Mouse (Mus musculus) lung, embryonic 16.5 days (tissue): ENCODE data around the gene Rasgef1b. TPM values are rescaled to one million over a fixed set of nuclear protein-coding genes. Genes with fewer than 3 reads are reported as not detected.
A peak's percentile ranks its signal among the peaks of the same experiment; 100 is the strongest.

Experiments
- ATAC-seq: fragments of 200-750 bp; cut with Nextera tagmentation; 2 replicates; pipeline ENCODE4 v1.8.0; 2017; ENCODE audit warnings: low read depth, mild to moderate bottlenecking, moderate library complexity
- H3K27ac ChIP-seq: fragments of 300-500 bp; sonication (generic); 2 replicates; pipeline ENCODE4 v1.5.1; 2014; ENCODE audit warnings: mild to moderate bottlenecking, control low read depth, low read length
- H3K27me3 ChIP-seq: fragments of 300-500 bp; sonication (generic); 2 replicates; pipeline ENCODE4 v1.6.1; 2014; ENCODE audit warnings: low read depth, low read length, mixed read lengths; ENCODE audit not compliant: control insufficient read depth, insufficient read depth
- H3K36me3 ChIP-seq: fragments of 300-500 bp; sonication (generic); 2 replicates; pipeline ENCODE4 v1.6.1; 2014; ENCODE audit warnings: low read length; ENCODE audit not compliant: control insufficient read depth, insufficient read depth
- H3K4me1 ChIP-seq: fragments of 300-500 bp; sonication (generic); replicated peaks from 2 replicates; pipeline ENCODE4 v1.6.1; 2014; ENCODE audit warnings: low read length, mixed read lengths; ENCODE audit not compliant: control insufficient read depth, insufficient read depth
- H3K4me2 ChIP-seq: fragments of 300-500 bp; sonication (generic); 2 replicates; pipeline ENCODE4 v1.6.1; 2014; ENCODE audit warnings: low read depth, low read length, control low read depth
- H3K4me3 ChIP-seq: fragments of 300-500 bp; sonication (generic); 2 replicates; pipeline ENCODE4 v1.5.1; 2014; ENCODE audit warnings: mild to moderate bottlenecking, low read length, control low read depth
- H3K9ac ChIP-seq: fragments of 300-500 bp; sonication (generic); 2 replicates; pipeline ENCODE4 v1.6.1; 2014; ENCODE audit warnings: low read length, control low read depth
- H3K9me3 ChIP-seq: fragments of 300-500 bp; sonication (generic); 2 replicates; pipeline ENCODE4 v1.6.1; 2016; ENCODE audit warnings: low read length; ENCODE audit not compliant: control insufficient read depth
- WGBS: fragments of 180-500 bp; shearing (Covaris S2); extraction: QIAGEN DNeasy Blood & Tissue Kit; methylation state at CpG from one replicate; pipeline ENCODE4 v1.1.7; 2014; 5-methylcytosine and 5-hydroxymethylcytosine counted together
- polyA plus RNA-seq: library from polyadenylated mRNA; unstranded; fragments of >200 nt; fragmentation: Nextera tagmentation; extraction: Ambion mirVana; gene quantifications from 2 replicates; pipeline ENCODE4 v1.2.1, GENCODE M21; 2015

The Rasgef1b gene
- polyA plus RNA-seq, 1 experiment from 2014 or later = 17.3 TPM

GRCm38 (mm10) chr5:99423271-99423670 lies 305.6 kb downstream of the Rasgef1b start:
- no peak overlapping the region for H3K9ac ChIP-seq
- H3K4me1 ChIP-seq = peaks cover 11% of the 10 kb centered on the region
- no peak overlapping the region for H3K27ac ChIP-seq
- no peak overlapping the region for H3K4me3 ChIP-seq
- H3K27me3 ChIP-seq = no peaks in the 10 kb centered on the region
- H3K9me3 ChIP-seq = no peaks in the 10 kb centered on the region
- WGBS = 73% methylated on average over 5 of the region's 5 CpGs
- ATAC-seq = no peak
- no peak overlapping the region for H3K4me2 ChIP-seq
- H3K36me3 ChIP-seq = no peaks in the 10 kb centered on the region

- no peaks in the 10 kb centered on the region for H3K36me3 ChIP-seq
- H3K9me3 ChIP-seq = no peaks in the 10 kb centered on the region
- H3K4me3 ChIP-seq = no peak overlapping the region
- 90% methylated on average over 4 of the region's 4 CpGs for WGBS
- no peak overlapping the region for H3K27ac ChIP-seq
- H3K4me2 ChIP-seq = no peak overlapping the region
- no peaks in the 10 kb centered on the region for H3K27me3 ChIP-seq
- H3K4me1 ChIP-seq = peaks cover 10% of the 10 kb centered on the region; the same call in 1 of the 2 replicates
- no peak for ATAC-seq
- no peak overlapping the region for H3K9ac ChIP-seq
Measured at GRCm38 (mm10) chr5:99422856-99423255, 306.0 kb downstream of the Rasgef1b start.

GRCm38 (mm10) chr5:99422092-99422491 lies 306.8 kb downstream of the Rasgef1b start:
- Histone ChIP-seq H3K4me3 (no peak overlapping the region), H3K4me1 (peaks cover 10% of the 10 kb centered on the region; the same call in 1 of the 2 replicates), H3K4me2 (no peak overlapping the region), H3K9ac (no peak overlapping the region), H3K27me3 (no peaks in the 10 kb centered on the region), H3K27ac (no peak overlapping the region), H3K36me3 (no peaks in the 10 kb centered on the region), H3K9me3 (no peaks in the 10 kb centered on the region)
- no peak for ATAC-seq
- WGBS = 66% methylated on average over 6 of the region's 6 CpGs

- H3K27ac ChIP-seq = peak overlapping the region; percentile 61
- ATAC-seq = peak; percentile 87
- no peak overlapping the region for H3K9ac ChIP-seq
- no peak overlapping the region for H3K4me2 ChIP-seq
- no peaks in the 10 kb centered on the region for H3K36me3 ChIP-seq
- no peaks in the 10 kb centered on the region for H3K9me3 ChIP-seq
- peaks cover 10% of the 10 kb centered on the region; the same call in 1 of the 2 replicates for H3K4me1 ChIP-seq
- no peak overlapping the region for H3K4me3 ChIP-seq
- no peaks in the 10 kb centered on the region for H3K27me3 ChIP-seq
- WGBS = 40% methylated on average over 2 of the region's 2 CpGs
Measured at GRCm38 (mm10) chr5:99419872-99420271, 309.0 kb downstream of the Rasgef1b start.

GRCm38 (mm10) chr5:99416902-99417301 lies 312.0 kb downstream of the Rasgef1b start:
- no peak overlapping the region for H3K4me3 ChIP-seq
- no peak overlapping the region for H3K9ac ChIP-seq
- 85% methylated on average over 21 of the region's 21 CpGs for WGBS
- no peaks in the 10 kb centered on the region for H3K36me3 ChIP-seq
- H3K4me1 ChIP-seq = peaks cover 10% of the 10 kb centered on the region; the same call in 1 of the 2 replicates
- no peak overlapping the region for H3K27ac ChIP-seq
- ATAC-seq = no peak
- H3K4me2 ChIP-seq = no peak overlapping the region
- no peaks in the 10 kb centered on the region for H3K9me3 ChIP-seq
- H3K27me3 ChIP-seq = no peaks in the 10 kb centered on the region

GRCm38 (mm10) chr5:99415676-99416075 lies 313.2 kb downstream of the Rasgef1b start:
- no peak overlapping the region for H3K9ac ChIP-seq
- WGBS = 90% methylated on average over 12 of the region's 12 CpGs
- H3K4me1 ChIP-seq = peaks cover 10% of the 10 kb centered on the region; the same call in 1 of the 2 replicates
- ATAC-seq = no peak
- H3K36me3 ChIP-seq = no peaks in the 10 kb centered on the region
- H3K9me3 ChIP-seq = no peaks in the 10 kb centered on the region
- H3K27ac ChIP-seq = no peak overlapping the region
- H3K4me3 ChIP-seq = no peak overlapping the region
- H3K27me3 ChIP-seq = no peaks in the 10 kb centered on the region
- no peak overlapping the region for H3K4me2 ChIP-seq

GRCm38 (mm10) chr5:99415049-99415448 lies 313.8 kb downstream of the Rasgef1b start:
- ATAC-seq = no peak

GRCm38 (mm10) chr5:99414293-99414692 lies 314.6 kb downstream of the Rasgef1b start:
- no peak overlapping the region for H3K9ac ChIP-seq
- no peaks in the 10 kb centered on the region for H3K9me3 ChIP-seq
- no peak overlapping the region for H3K4me2 ChIP-seq
- no peak overlapping the region for H3K27ac ChIP-seq
- no peaks in the 10 kb centered on the region for H3K36me3 ChIP-seq
- no peak for ATAC-seq
- H3K27me3 ChIP-seq = no peaks in the 10 kb centered on the region
- WGBS = 89% methylated on average over 6 of the region's 6 CpGs
- H3K4me1 ChIP-seq = peaks cover 5% of the 10 kb centered on the region; the same call in 1 of the 2 replicates
- no peak overlapping the region for H3K4me3 ChIP-seq

More at GRCm38 (mm10) chr5:99415049-99415448, 313.8 kb downstream of the Rasgef1b start:
- Histone ChIP-seq H3K27me3 (no peaks in the 10 kb centered on the region), H3K4me1 (peaks cover 5% of the 10 kb centered on the region; the same call in 1 of the 2 replicates), H3K9ac (no peak overlapping the region), H3K27ac (no peak overlapping the region), H3K36me3 (no peaks in the 10 kb centered on the region), H3K4me3 (no peak overlapping the region), H3K9me3 (no peaks in the 10 kb centered on the region), H3K4me2 (no peak overlapping the region)
- 80% methylated on average over 2 of the region's 2 CpGs for WGBS

- Histone ChIP-seq H3K27me3 (no peaks in the 10 kb centered on the region), H3K4me2 (no peak overlapping the region), H3K4me3 (no peak overlapping the region), H3K9ac (no peak overlapping the region), H3K4me1 (peaks cover under 1% of the 10 kb centered on the region; the same call in 1 of the 2 replicates), H3K27ac (no peak overlapping the region), H3K9me3 (no peaks in the 10 kb centered on the region), H3K36me3 (no peaks in the 10 kb centered on the region)
- 63% methylated on average over 1 of the region's 1 CpGs for WGBS
- ATAC-seq = no peak
Measured at GRCm38 (mm10) chr5:99413851-99414250, 315.0 kb downstream of the Rasgef1b start.

GRCm38 (mm10) chr5:99413391-99413790 lies 315.5 kb downstream of the Rasgef1b start:
- Histone ChIP-seq H3K9me3 (no peaks in the 10 kb centered on the region), H3K27ac (no peak overlapping the region), H3K27me3 (no peaks in the 10 kb centered on the region), H3K4me1 (no peaks in the 10 kb centered on the region), H3K36me3 (no peaks in the 10 kb centered on the region), H3K4me3 (no peak overlapping the region), H3K4me2 (no peak overlapping the region), H3K9ac (no peak overlapping the region)
- 83% methylated on average over 9 of the region's 9 CpGs for WGBS
- no peak for ATAC-seq
